ENCODE assay signal across 8 mouse cellular contexts in the genomic region with DNA sequence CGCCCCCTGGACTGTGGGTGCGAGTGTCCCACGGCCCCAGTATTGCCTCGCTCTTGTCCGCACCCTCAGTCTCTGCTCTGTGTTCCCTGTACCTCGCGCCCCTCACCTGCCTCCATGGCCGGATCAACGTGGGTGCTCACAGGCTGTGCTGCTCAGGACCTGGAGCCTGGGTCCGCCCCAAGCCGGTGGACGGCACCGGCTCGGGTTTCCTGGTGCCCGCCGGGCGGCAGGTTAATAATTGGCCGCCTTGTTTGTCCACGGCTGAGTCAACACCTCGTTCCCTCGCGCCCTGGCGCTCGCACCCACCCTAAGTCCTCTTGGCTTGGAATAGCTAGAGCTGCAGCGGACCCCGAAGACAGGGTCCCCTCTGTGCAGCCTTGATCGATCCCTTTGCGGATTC. TPM values are rescaled to one million over a fixed set of nuclear protein-coding genes. Genes with fewer than 3 reads are reported as not detected.
DNase-seq lines count a peak whose midpoint lies in the region; ATAC-seq and TF ChIP-seq lines count a peak whose summit lies in the region.

A gene (minus strand): TSS at position 189 of the 400 bp plus-strand sequence.

- H3K9me3 ChIP-seq in E14TG2a.4 (ENCODE audit: low read length): peaks cover 6% of the 10 kb centered on the region; the same call in 1 of the 2 replicates
- no peaks in the 10 kb centered on the region for H3K9me3 ChIP-seq in embryonic facial prominence, embryonic 15.5 days (replicated peaks)
- H3K9me3 ChIP-seq in kidney, embryonic 16.5 days (ENCODE audit: low read length): no peaks in the 10 kb centered on the region
- H3K9me3 ChIP-seq in lung, postnatal 0 days (ENCODE audit: low read length): no peaks in the 10 kb centered on the region

- no peak for TF ChIP-seq CTCF in E14TG2a.4 (conservative IDR thresholded peaks at IDR 0.05; ENCODE audit: low read length)
- no peak for TF ChIP-seq CTCF in lung, postnatal 0 days (IDR thresholded peaks at IDR 0.05)

- TF ChIP-seq EP300 in lung, postnatal 0 days (IDR thresholded peaks at IDR 0.05): no peak

- H3K36me3 ChIP-seq in E14TG2a.4 (ENCODE audit: insufficient read depth, low read length): no peaks in the 10 kb centered on the region
- no peaks in the 10 kb centered on the region for H3K36me3 ChIP-seq in embryonic facial prominence, embryonic 15.5 days
- no peaks in the 10 kb centered on the region for H3K36me3 ChIP-seq in kidney, embryonic 16.5 days (ENCODE audit: insufficient read depth, low read length)
- no peaks in the 10 kb centered on the region for H3K36me3 ChIP-seq in lung, postnatal 0 days (ENCODE audit: insufficient read depth, low read length)

- no peak within 1 kb of the TSS for H3K27ac ChIP-seq in embryonic facial prominence, embryonic 15.5 days (replicated peaks)
- peak within 1 kb of the TSS; percentile 77 for H3K27ac ChIP-seq in kidney, embryonic 16.5 days (ENCODE audit: low read length)
- no peak within 1 kb of the TSS for H3K27ac ChIP-seq in lung, postnatal 0 days (ENCODE audit: low read length)

- 7% methylated on average over 28 of the region's 28 CpGs for WGBS in embryonic facial prominence, embryonic 15.5 days
- WGBS in kidney, embryonic 16.5 days: 3% methylated on average over 28 of the region's 28 CpGs
- 5% methylated on average over 28 of the region's 28 CpGs for WGBS in lung, postnatal 0 days

- ATAC-seq in embryonic facial prominence, embryonic 15.5 days (ENCODE audit: insufficient number of reproducible peaks, low FRiP score, low TSS enrichment, low read depth): no peak
- ATAC-seq in kidney, embryonic 16.5 days (ENCODE audit: low FRiP score, low TSS enrichment): peak; percentile 83
- peak; percentile 67 for ATAC-seq in lung, postnatal 0 days
- no peak for ATAC-seq in inflammation-experienced regulatory T-cells, adult 6 months

- no peak within 1 kb of the TSS for H3K9ac ChIP-seq in embryonic facial prominence, embryonic 15.5 days
- H3K9ac ChIP-seq in kidney, embryonic 16.5 days (replicated peaks; ENCODE audit: low read length): peak within 1 kb of the TSS; percentile 60
- H3K9ac ChIP-seq in lung, postnatal 0 days (replicated peaks; ENCODE audit: low read depth): no peak within 1 kb of the TSS

- peaks cover 44% of the 10 kb centered on the region for H3K27me3 ChIP-seq in E14TG2a.4 (ENCODE audit: insufficient read depth, low read length)
- peaks cover 61% of the 10 kb centered on the region for H3K27me3 ChIP-seq in embryonic facial prominence, embryonic 15.5 days
- peaks cover 45% of the 10 kb centered on the region for H3K27me3 ChIP-seq in kidney, embryonic 16.5 days (ENCODE audit: insufficient read depth, low read length)
- H3K27me3 ChIP-seq in lung, postnatal 0 days (replicated peaks; ENCODE audit: insufficient read depth, low read length): peaks cover 22% of the 10 kb centered on the region

- peaks cover 48% of the 10 kb centered on the region for H3K4me1 ChIP-seq in E14TG2a.4 (replicated peaks; ENCODE audit: low read depth, low read length)
- H3K4me1 ChIP-seq in embryonic facial prominence, embryonic 15.5 days: peaks cover 17% of the 10 kb centered on the region
- H3K4me1 ChIP-seq in kidney, embryonic 16.5 days (ENCODE audit: insufficient read depth, low read length): peaks cover 7% of the 10 kb centered on the region; the same call in 1 of the 2 replicates
- H3K4me1 ChIP-seq in lung, postnatal 0 days (ENCODE audit: insufficient read depth, low read depth, low read length): no peaks in the 10 kb centered on the region

- peak; percentile 57 for DNase-seq in lung, postnatal 0 days (ENCODE audit: low spot score)
- DNase-seq in adrenal gland, postnatal 36 days: no peak
- no peak for DNase-seq in right cerebral cortex, postnatal 4 days
- DNase-seq in right cerebral cortex, postnatal 10 days (ENCODE audit: low spot score in 2 of 2): no peak

- peak within 1 kb of the TSS; percentile 75 for H3K4me3 ChIP-seq in E14TG2a.4 (replicated peaks; ENCODE audit: low read length)
- no peak within 1 kb of the TSS for H3K4me3 ChIP-seq in embryonic facial prominence, embryonic 15.5 days (replicated peaks)
- H3K4me3 ChIP-seq in kidney, embryonic 16.5 days (ENCODE audit: low read length): peak within 1 kb of the TSS; percentile 35
- no peak within 1 kb of the TSS for H3K4me3 ChIP-seq in lung, postnatal 0 days (ENCODE audit: low read depth, low read length)

- peak within 1 kb of the TSS; percentile 26 for H3K4me2 ChIP-seq in embryonic facial prominence, embryonic 15.5 days (replicated peaks)
- H3K4me2 ChIP-seq in kidney, embryonic 16.5 days (replicated peaks; ENCODE audit: low read depth, low read length): peak within 1 kb of the TSS; percentile 59
- H3K4me2 ChIP-seq in lung, postnatal 0 days (replicated peaks; ENCODE audit: low read depth, low read length): peak within 1 kb of the TSS; percentile 48

RNA-seq across cellular contexts. Expression of the gene that starts here (rescaled TPM):
- polyA plus RNA-seq in embryonic facial prominence, embryonic 15.5 days (2015; fragmentation: Nextera tagmentation; extraction: Ambion mirVana): not detected in 2 replicates
- polyA plus RNA-seq in kidney, embryonic 16.5 days (2015; fragmentation: Nextera tagmentation; extraction: Ambion mirVana): 1.8 and 2.1 TPM in 2 replicates
- polyA plus RNA-seq in lung, postnatal 0 days (2015; fragmentation: Nextera tagmentation; extraction: Ambion mirVana): 0.21 and 0.37 TPM in 2 replicates
- not detected for total RNA-seq in adrenal gland, postnatal 36 days (2021)
- polyA plus RNA-seq in inflammation-experienced regulatory T-cells, adult 6 months (2017; shearing (Covaris generic)): not detected

Comparison
In these comparisons a context has a peak if more than half of its experiments do, and no peak if none do; other contexts are left out.
1. Peak in DNase-seq, ATAC-seq and H3K4me2 ChIP-seq in lung, postnatal 0 days; RNA of the gene not detected or under 1 TPM.
2. H3K4me3 ChIP-seq: peak in E14TG2a.4 (single experiment) and kidney, embryonic 16.5 days (single experiment); none in embryonic facial prominence, embryonic 15.5 days (single experiment) and lung, postnatal 0 days (single experiment).
3. Peak in every context shown above with its lines, with median percentiles within 50 percentile points of each other: H3K4me2 ChIP-seq.